Mouse (Mus musculus) WW6 (cell line): Measurements from ENCODE around the gene Wbp11.
"Not testable (repeated sequence)": the region's sequence is repeated elsewhere in the genome, so short reads cannot be mapped to it uniquely, and the experiment has no call there.

Experiments
- DNase-seq: peaks from one replicate; pipeline ENCODE4 v3.0.0-alpha.2; 2013; ENCODE audit warnings: low read depth, low spot score

Gene Wbp11

DNA sequence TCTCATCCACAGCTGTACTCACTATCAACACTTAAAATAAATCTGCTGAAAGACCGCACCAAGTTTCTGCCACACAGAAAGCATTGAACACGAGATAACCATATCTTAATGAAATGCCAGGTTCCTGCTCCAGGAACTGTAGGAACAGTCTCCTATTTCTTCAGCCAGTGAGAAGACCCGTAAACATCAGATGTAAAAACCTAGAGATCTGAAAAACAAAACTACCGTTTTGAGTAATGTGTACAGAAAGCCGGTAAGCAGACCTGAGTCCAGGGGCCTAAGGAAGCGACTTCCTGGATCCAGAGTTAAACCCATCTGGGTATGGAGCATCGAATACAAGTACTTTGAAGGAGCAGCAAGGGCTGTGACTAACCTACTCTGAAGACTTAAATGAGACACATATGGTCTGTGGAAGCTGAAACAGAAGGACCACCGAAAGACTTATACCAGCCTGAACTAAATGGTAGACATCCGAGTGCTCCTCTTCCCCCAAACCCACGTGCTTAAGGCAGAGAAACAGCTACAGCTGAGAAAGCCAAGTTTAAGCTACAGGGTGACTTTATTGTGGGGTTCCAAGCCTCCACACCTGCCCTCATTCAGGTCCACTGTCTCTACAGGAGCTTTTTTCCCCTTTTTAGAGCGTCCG is 24.8 kb downstream of the Wbp11 start:
- no peak for DNase-seq

DNA sequence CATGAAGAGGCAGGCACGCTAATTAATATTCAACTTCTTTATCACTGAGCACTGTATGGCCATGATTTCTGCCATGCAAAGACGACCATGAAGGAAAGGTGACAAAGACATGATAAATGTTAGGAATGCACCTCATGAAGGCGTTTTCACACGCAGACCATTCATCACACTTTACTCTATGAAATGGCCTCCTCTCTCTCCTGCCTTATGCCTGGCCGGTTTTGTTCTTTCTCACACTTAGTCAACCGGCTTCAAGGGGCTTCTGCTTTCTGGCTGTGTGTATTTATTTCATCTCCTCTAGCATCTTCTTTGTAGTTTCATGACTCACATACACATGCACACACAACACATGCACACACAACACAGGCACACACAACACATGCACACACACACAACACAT is 26.8 kb downstream of the Wbp11 start:
- no peak for DNase-seq

DNA sequence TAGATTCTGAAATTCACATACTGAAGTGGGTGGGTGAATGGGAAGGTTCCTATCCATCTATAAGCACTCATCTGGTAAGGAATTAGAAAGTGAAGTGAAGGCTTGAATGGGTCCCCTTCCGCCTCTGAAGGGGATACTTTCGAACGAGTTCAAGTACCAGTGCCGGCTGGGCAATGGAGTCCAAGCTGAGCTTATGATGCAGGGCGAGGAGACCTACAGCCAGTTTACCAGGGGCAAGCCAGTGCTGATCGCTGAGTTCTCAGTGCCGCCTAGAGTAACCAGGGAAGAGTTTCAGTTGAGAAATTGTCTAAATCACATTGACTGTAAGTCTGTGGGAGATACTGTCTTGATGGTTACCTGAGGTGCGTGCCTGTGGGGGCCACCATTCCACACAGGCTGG is 27.3 kb downstream of the Wbp11 start:
- DNase-seq, result no peak

DNA sequence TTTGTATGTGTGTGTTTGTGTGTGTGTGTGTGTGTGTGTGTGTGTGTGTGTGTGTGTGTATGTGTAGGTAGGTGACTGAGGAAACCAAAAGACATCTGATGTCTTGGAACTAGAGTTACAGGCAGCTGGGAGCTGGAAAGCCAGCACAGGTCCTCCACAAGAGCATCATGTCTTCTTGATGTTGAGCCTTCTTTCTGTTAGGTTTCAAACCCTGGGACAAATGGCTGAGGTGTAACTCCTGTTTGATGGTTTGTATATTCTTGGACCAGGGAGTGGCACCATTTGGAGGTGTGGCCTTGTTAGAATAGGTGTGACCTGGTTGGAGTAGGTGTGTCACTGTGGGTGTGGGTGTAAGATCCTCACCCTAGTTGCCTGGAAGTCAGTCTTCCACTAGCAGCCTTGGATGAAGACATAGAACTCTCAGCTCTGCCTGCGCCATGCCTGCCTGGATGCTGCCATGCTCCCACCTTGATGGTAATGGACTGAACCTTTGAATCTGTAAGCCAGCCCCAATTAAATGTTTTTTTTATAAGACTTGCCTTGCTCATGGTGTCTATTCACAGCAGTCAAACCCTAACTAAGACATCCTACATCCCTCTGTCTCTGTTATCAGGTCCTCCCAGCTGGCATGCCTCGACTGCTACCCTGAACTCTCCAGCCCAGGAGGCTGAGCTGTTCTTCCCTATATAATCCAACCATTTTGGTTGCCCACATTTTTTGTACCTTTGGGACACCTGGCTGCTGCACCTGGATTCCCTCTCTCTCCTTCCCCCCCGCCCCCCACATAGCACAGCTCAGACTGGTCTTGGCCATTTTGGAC is 29.9 kb downstream of the Wbp11 start:
- DNase-seq, result not testable (repeated sequence)

DNA sequence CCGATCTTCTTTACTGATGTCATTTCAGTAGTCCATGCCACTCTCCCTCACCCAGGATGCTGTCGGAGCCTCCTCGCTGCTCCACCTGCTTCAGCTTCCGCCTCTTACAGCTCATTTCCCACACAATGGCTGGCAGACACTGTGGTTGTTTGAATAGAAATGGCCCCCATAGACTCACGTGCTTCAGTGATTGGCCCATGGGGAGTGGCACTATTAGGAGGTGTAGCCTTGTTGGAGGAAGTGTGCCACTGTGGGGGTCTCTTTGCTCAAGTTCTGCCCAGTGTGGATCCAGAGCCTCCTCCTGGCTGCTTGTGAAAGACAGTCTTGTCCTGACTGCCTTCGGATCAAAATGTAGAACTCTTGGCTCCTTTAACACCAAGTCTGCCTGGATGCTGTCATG is 32.2 kb downstream of the Wbp11 start:
- no peak for DNase-seq

DNA sequence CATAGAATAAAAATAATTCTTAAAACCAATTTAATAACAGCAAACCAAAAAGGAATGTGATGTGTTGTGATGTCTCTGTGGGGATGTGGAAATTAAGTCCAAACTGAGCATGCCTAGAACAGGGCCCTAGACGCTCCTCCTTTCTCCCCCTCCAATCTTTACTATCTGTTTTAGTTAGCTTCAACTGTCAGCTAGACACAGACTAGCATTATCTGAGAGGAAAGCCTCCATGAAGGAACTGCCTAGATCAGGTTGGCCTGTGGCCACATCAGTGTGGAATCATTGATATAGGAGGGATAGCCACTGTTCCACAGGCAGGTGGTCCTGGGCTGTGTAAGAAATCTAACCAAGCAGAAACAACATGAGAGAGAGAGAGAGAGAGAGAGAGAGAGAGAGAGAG is 32.9 kb downstream of the Wbp11 start:
- DNase-seq, result no peak

DNA sequence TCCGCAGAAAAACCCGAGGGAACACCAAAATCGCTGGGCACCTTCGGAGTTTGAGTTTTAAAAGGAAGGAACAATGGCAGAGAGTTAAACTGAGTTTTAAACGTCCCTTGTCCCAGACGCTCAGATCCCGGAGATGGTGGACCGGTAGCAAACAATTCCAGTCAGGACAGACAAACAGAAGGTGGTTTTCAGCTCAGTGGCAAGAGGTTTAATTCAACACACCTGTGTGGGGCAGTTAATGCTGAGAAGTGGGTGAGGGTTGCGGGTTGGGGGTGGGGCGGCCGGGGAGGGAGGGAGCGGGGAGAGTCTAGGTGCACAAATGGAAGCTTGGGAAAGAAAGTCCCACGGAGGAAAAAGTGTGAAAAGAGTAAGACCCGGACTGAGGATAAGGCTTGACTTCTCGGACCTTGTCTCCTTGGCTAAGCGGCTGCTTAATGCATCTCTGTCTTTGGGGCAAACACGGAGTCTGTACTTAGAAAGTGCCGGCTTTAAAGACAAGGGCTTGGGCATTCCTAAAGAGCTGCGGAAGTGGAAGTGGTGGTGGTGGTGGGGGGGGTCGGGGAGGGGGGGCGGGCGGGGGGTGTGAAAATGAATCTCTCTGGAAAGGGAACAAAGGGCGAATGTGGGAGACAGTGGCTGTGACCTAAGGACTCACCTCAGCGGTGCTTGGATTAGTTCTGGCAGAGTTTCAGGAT is 34.1 kb downstream of the Wbp11 start:
- no peak for DNase-seq

DNA sequence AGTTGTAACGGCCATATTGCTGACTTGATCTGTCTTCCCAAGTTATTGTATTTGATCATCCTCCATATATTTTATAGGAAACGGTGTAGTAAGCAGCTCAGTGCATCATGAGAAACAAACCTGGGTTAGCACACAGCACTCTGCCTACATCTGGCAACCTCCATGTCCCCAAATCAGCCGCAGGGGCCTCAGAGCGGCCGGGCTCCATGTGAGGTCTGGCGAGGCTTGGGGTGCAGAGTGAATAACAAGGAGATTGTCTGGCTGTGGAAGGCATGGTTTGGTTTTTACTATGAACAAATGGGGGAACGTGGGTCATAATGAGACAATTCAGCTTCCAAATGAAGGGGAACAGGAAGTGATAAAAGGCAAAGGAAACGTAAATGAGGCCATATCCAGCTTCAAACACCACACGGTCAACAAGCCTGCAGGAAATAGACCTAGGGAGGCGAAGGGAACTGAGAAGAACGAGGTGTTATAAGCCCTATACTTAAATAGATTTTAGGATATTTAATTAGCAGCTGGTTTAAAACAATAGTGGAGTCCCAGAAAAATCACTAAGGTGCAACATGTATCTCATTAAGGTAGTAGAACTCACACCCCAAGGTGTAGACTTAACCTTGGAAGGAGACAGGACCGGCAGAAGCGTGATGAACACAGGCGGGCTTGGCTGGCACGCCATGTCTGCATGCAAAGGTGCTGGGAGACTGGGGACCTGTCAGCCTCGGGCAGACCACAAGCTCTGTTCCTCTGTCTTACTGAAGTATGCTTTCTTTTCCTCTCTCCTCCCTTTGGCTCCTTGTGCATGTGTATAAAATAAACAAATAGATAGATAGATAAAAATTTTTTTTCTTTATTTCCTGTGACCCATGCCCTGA is 34.9 kb downstream of the Wbp11 start:
- DNase-seq, result no peak

DNA sequence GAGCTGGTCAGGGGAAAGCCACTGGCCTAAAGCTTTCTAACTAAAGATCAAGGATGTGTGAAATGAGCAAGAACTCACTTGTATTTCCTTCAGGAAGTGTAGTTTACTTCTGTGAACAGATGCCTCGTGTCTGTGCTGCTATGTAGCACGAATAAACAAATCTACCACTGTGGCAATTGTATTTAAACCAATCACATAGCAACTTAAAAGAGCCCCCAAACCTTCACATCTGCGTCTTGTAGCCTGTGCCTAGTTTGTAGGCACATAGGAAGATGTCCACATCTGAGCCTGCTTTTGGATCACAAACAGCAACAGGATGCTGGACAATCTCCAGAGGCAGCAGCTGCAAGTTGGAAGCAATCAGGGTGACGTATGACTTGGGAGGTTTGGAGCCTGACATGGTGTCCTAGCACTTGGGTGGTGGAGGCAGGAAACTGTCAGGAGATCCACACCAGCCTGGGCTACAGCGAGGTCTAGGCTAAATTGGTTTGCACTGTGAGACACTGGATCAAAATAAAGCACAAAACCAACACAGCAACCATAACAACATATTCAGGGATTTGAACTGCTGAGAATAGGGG is 38.6 kb downstream of the Wbp11 start:
- DNase-seq, result no peak

DNA sequence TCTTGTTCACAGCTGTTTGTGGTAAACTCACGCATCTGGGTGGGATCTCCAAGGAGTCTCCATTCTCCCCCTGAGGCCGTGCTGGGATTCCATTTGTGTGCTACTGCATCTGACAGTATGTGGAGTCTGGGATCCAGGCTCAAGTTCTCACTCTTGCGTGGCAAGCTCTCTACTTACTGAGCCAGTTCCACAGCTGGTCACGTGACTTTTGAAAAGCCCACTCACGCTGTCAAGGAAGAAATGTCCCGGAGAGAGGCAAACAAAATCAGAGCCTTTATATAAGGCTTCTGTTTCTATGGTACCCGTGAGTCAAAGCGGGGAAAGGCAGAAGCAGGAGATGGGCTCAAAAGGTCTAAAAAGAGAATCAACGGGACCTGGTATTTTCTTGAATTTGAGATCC is 45.3 kb downstream of the Wbp11 start:
- no peak for DNase-seq

DNA sequence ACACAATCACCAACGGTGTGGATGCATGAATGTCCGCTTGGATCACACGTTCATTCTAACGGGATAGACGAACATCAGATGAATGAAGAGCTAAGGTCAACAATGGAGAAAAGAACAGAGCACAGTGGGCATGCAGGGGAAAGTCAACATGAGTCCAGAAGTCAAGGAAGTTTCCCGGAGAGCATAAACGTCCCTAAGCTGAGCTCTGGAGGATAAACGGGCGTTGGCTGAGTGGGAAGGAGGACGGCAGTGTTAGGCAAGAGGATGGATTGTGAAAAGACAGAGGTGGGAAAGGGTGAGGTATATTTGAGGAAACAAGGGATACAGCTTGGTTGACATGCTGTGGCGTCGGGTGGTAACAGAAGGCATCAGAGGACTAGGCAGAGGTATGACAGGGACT is 45.9 kb downstream of the Wbp11 start:
- no peak for DNase-seq

DNA sequence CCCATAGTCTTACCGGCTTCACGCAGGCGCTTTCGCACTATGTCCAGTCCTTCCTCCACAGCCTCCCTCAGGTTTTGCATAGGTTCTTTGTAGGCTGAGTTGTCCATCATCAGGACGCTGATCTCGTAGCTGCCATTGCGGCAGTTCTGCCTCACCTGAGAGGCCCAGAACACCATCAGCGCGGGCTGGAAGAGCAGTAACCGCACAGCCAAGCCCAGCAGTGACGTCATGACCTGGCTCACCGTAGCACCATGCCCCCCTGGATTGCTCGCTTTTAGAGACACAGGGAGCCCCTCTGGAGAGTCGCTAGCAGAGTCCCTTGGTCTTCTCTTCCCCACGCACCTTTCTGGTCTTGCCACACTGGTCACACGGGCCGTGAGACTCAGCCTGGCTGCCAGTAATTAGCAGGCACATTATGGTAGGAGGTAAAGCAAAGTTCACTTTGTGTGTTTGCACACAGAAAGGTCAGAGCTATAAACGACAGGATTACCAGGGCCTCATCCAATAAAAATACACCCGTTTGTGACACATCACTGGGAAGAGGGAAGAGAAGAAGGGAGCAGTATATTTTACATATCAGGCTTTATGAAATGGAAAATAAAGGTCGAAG is 46.6 kb downstream of the Wbp11 start, which contains the start of gene Gucy2c:
Gene Gucy2c (minus strand): TSS at position 389 of the 610 bp plus-strand sequence.
- DNase-seq, result no peak

DNA sequence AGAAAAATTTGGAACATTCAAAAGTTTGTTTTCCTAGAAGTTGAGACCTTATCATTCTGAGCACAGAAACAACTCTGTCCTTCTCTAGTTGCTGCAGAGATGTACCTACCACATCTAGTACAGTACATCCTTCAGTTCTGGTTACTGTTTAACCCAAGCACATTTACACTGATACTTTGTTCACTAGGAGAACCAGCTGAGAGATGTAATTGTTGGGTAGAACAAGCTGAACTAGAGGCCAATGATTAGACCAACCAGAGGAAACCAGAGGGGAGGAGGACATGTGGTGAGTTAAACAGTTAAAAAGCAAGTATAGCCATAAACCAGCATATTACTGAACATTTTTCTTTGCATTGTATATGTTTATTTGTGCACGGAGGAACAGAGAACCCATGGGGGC is 51.6 kb downstream of the Wbp11 start:
- DNase-seq, result no peak

DNA sequence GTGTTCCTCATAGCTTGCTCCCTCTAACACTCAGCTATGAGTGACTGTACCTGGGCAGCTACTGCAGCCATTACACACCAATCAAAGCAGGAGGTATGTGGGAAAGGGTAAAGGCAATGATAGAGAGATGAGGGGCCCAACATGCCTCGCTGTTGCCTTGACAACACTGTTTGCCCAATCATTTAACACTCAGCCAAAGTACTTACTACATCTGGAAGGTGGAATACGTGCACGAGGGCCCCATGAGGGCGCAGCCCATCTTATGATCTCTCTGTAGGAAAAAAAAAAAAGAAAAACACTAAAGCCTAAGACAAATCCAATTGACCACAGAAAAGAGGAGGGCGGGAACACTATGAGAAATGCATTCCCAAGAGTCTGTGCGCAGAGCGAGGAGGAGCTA is 58.2 kb downstream of the Wbp11 start:
- no peak for DNase-seq

DNA sequence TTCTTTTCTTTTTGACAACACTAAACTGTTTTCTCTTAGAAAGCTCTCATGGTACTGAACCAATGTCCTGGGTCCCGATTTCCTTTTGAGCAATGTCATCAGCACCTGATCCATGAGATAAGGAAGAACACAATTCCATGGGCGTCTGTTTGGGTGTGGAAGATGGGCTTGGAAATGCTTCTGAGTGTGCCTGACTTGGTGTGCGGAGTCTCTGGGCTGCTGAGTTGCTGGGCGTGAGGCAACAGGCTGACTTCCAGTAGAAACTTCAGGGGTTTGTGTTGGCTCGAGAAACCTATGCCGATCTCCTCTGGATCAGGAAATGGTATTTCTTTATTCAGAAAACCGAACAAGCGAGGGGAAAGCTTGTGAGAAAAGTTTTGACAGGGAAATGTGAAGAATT is 58.9 kb downstream of the Wbp11 start:
- no peak for DNase-seq

DNA sequence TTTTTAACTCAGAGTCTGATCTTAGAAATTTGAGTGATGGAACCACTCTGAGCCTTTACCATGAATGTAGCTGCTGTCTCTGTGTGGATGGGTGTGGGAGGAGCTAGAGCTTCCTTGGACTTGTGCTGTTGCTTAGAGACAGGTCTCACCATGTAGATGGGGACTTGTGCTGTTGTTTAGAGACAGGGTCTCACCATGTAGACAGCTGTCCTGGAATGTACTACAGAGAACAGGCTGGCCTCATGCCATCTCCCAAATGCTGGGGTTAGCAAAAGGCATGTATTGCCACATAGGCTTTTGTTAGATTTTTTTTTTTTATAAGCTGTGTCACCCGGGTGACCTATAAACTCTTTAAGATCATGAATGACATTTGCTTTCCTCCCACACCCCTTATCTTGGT is 64.1 kb downstream of the Wbp11 start:
- no peak for DNase-seq
